Mouse (Mus musculus) neural tube, embryonic 13.5 days (tissue): ENCODE measurements at regions not wholly inside any gene's neighbourhood (a gene's known extent, or its start where the extent isn't known, plus 50 kb on each side); places are given as distances from the start of the nearest gene placed in this dataset.

ENCODE experiments used
- ATAC-seq: fragments of 200-750 bp; cut with Nextera tagmentation; 2 replicates; pipeline ENCODE4 v1.8.0; 2017; ENCODE audit warnings: low read depth, mild to moderate bottlenecking, moderate TSS enrichment, moderate library complexity
- H3K27ac ChIP-seq: fragments of 300-500 bp; sonication (generic); replicated peaks from 2 replicates; pipeline ENCODE4 v1.5.1; 2015; ENCODE audit warnings: moderate library complexity, mild to moderate bottlenecking, inconsistent platforms
- H3K27me3 ChIP-seq: fragments of 300-500 bp; sonication (generic); 2 replicates; pipeline ENCODE4 v1.6.1; 2015; ENCODE audit warnings: mild to moderate bottlenecking, inconsistent platforms
- H3K36me3 ChIP-seq: fragments of 300-500 bp; sonication (generic); 2 replicates; pipeline ENCODE4 v1.6.1; 2015; ENCODE audit warnings: mild to moderate bottlenecking, inconsistent platforms
- H3K4me1 ChIP-seq: fragments of 300-500 bp; sonication (generic); replicated peaks from 2 replicates; pipeline ENCODE4 v1.6.1; 2015; ENCODE audit warnings: inconsistent platforms
- H3K4me2 ChIP-seq: fragments of 300-500 bp; sonication (generic); 2 replicates; pipeline ENCODE4 v1.6.1; 2015; ENCODE audit warnings: inconsistent platforms, mild to moderate bottlenecking, moderate library complexity
- H3K4me3 ChIP-seq: fragments of 300-500 bp; sonication (generic); 2 replicates; pipeline ENCODE4 v1.5.1; 2015; ENCODE audit warnings: mild to moderate bottlenecking, inconsistent platforms
- H3K9ac ChIP-seq: fragments of 300-500 bp; sonication (generic); 2 replicates; pipeline ENCODE4 v1.6.1; 2015; ENCODE audit warnings: moderate library complexity, mild to moderate bottlenecking, inconsistent platforms
- H3K9me3 ChIP-seq: fragments of 300-500 bp; sonication (generic); 2 replicates; pipeline ENCODE4 v1.6.1; 2016; ENCODE audit warnings: inconsistent platforms
- WGBS: fragments of 180-500 bp; shearing (Covaris S2); methylation state at CpG from one replicate; pipeline ENCODE4 v1.1.7; 2015; 5-methylcytosine and 5-hydroxymethylcytosine counted together

DNA sequence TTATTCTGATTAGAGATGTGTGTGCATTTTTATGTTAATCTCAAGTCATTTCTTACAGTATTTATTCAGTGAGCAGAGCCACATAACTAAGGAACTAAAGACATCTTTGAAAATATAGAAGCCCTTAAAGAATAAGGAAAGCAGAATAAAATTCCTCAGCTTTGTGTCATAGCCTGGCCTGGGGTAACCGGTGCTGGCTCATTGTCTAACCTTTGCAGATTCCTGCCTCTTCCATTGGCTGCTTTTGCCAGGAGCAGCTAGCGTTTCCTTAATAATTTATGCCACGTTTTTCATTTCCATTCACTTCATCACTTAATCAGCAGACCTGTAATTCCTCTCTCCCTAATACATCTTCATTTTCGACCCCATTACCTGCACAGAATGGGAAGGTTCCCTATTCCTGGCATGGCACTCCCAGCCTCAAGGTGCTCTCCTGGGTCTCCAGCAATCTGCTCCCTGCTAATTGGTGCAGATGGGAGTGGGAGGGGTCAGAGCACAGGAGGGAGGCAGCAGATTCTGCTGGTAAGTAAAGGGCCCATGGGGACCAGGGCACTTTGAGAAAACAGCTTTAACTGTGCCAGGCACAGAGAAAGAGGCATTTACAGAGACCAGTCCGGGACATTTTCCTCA is 413.1 kb downstream of the Stim2 start:
- no peak overlapping the region for H3K4me3 ChIP-seq
- no peaks in the 10 kb centered on the region for H3K27me3 ChIP-seq
- no peaks in the 10 kb centered on the region for H3K9me3 ChIP-seq
- peak; percentile 94 for ATAC-seq
- no peak overlapping the region for H3K9ac ChIP-seq
- peaks cover 11% of the 10 kb centered on the region; the same call in 1 of the 2 replicates for H3K4me1 ChIP-seq
- H3K27ac ChIP-seq: peak overlapping the region; percentile 34
- H3K36me3 ChIP-seq: no peaks in the 10 kb centered on the region
- H3K4me2 ChIP-seq: no peak overlapping the region
- 33% methylated on average over 5 of the region's 5 CpGs for WGBS

DNA sequence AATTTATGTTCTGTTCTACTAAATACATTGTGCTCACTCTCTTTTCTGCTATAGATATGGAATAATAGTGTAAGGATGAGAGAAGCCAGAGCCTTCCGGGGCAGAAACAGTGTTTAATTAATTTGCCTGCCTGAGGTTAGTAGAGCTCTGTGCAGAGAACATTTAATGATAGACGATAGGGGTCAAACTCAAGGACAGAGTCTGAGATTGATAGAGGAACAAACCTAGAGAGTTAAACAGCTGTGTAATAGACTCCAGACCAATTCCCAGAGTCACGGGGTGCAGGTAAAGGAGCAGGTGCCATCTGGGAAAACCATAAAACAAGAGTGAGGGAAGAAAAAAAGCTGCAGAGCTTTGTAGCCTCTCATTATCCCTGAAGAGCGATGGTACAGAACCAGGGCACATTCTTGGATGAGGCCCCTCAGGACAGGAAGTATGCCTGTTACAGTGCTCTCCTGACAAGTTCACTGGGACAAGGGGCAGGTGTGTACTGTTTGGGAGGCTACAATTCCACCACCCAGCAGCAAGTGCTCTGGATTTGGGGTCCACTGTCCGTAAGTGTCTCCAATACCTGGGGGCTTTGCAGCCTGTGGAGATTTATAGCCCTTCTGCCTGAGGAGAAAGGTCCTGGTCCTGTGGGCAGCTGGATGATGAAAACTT is 421.6 kb downstream of the Stim2 start:
- 57% methylated on average over 5 of the region's 5 CpGs for WGBS
- H3K27ac ChIP-seq: peak overlapping the region; percentile 46; the same call in 1 of the 2 replicates
- H3K9me3 ChIP-seq: no peaks in the 10 kb centered on the region
- no peaks in the 10 kb centered on the region for H3K27me3 ChIP-seq
- no peaks in the 10 kb centered on the region for H3K4me1 ChIP-seq
- H3K4me2 ChIP-seq: no peak overlapping the region
- H3K4me3 ChIP-seq: no peak overlapping the region
- peak; percentile 40; the same call in 1 of the 2 replicates for ATAC-seq
- no peak overlapping the region for H3K9ac ChIP-seq
- no peaks in the 10 kb centered on the region for H3K36me3 ChIP-seq

DNA sequence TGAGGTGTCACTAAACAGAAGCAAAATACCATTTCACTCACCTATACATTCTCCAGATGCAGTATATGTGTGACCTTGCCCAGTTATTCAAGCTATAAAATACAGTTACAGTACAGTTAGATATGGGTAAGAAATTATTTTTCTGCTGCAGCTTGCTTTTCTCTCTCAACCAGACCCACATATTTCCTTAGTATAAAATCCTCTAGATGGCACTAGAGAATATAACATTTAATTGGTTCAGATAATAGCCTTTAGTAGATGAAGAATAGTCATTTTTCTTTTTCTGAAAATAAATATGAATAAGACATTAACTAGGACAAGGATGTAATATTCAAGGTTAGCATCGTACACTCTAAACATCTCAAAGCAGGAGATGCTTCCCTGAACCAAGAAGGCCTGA is 441.0 kb downstream of the Stim2 start:
- H3K4me1 ChIP-seq: 0 out of 2 replicates have a peak, but pooled peaks cover 5% of the 10 kb centered on the region
- no peak overlapping the region for H3K4me3 ChIP-seq
- no peak overlapping the region for H3K4me2 ChIP-seq
- no peak overlapping the region for H3K9ac ChIP-seq
- no peaks in the 10 kb centered on the region for H3K27me3 ChIP-seq
- H3K9me3 ChIP-seq: no peaks in the 10 kb centered on the region
- H3K27ac ChIP-seq: no peak overlapping the region
- H3K36me3 ChIP-seq: no peaks in the 10 kb centered on the region
- WGBS: 82% methylated on average over 1 of the region's 1 CpGs
- ATAC-seq: no peak

DNA sequence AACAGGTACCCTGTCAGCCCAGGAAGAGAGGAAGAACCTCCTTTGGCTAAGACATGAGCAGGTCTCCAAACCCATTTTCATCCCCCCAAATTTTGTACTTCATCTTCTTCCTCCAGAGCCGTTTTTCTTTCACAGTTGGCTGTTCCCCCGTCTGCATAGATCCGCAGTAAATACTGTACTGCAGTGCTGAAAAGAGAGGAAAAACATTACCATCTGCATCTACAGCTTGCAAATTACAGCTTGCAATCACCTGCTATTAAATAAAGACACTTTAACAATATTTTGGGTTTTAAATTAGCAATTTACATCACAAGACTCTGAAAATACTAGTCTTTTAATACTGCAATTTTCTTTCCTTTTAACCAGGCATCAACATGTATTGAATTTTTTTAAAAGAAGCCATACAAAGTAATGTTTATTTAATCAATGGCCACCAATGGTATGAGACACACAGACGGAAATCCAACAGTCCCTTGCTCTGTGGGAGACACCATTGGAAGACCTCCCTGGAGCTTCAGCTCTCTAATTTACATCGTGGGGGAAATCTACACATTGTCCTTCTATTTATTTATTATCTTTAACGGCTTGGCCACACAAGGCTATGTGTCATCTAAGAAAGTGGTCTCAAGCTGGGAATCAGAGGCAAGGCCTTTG is 442.6 kb downstream of the Stim2 start:
- WGBS: 28% methylated on average over 6 of the region's 6 CpGs

GRCm38 (mm10) chr5:54441598-54441997 is 443.3 kb downstream of the Stim2 start:
- Histone ChIP-seq H3K9me3 (no peaks in the 10 kb centered on the region), H3K9ac (no peak overlapping the region), H3K27me3 (no peaks in the 10 kb centered on the region), H3K4me2 (no peak overlapping the region), H3K36me3 (no peaks in the 10 kb centered on the region), H3K27ac (no peak overlapping the region), H3K4me1 (0 out of 2 replicates have a peak, but pooled peaks cover 5% of the 10 kb centered on the region), H3K4me3 (no peak overlapping the region)
- no peak for ATAC-seq
- WGBS: 62% methylated on average over 4 of the region's 4 CpGs

More for the DNA sequence above, 442.6 kb downstream of the Stim2 start:
- Histone ChIP-seq H3K4me1 (0 out of 2 replicates have a peak, but pooled peaks cover 5% of the 10 kb centered on the region), H3K9me3 (no peaks in the 10 kb centered on the region), H3K9ac (no peak overlapping the region), H3K27me3 (no peaks in the 10 kb centered on the region), H3K27ac (no peak overlapping the region), H3K36me3 (no peaks in the 10 kb centered on the region), H3K4me3 (no peak overlapping the region), H3K4me2 (no peak overlapping the region)
- ATAC-seq: no peak

DNA sequence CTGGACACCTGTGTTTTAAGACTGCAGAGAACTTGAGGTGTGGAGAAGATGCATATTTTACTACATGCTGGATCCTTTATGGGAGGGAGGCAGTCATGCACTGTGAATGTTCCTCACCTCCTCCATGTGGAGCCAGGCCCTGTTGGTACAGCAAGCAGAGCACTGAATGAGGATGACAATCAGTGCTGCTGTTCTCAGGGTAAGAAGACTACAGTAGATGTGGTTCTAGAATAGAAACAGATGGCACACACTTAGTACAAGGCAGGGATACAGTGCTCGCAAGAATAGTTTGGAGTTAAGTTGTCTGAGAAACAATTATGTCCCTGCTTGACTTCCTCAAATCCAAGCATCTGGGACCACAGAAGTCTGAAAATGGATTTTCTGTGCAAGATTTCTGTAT is 485.6 kb downstream of the Stim2 start:
- H3K27me3 ChIP-seq: no peaks in the 10 kb centered on the region
- no peak overlapping the region for H3K27ac ChIP-seq
- no peaks in the 10 kb centered on the region for H3K9me3 ChIP-seq
- no peak overlapping the region for H3K9ac ChIP-seq
- no peak overlapping the region for H3K4me3 ChIP-seq
- WGBS: 91% methylated on average over 1 of the region's 1 CpGs
- H3K4me2 ChIP-seq: no peak overlapping the region
- no peaks in the 10 kb centered on the region for H3K36me3 ChIP-seq
- no peaks in the 10 kb centered on the region for H3K4me1 ChIP-seq
- ATAC-seq: no peak
